Mouse (Mus musculus): ENCODE data around the gene Zbp1.

- TF ChIP-seq GATA1 (IDR thresholded peaks at IDR 0.05; ENCODE audit: borderline replicate concordance, low read length) (no peak), FLI1 (IDR thresholded peaks at IDR 0.05; ENCODE audit: low read length) (no peak)
These were observed 46.3 kb downstream of the Zbp1 start for GRCm38 (mm10) chr2:173172386-173172785.
